Mouse (Mus musculus) adrenal gland (tissue): ENCODE measurements around the gene Zfp790.

Experiments used
- intact Hi-C: fragments of 180-260 bp; cut with DNase I; formaldehyde crosslinking; loops from one replicate; pipeline ENCODE4 v1.15.1; 2025
- long read RNA-seq, 2 experiments: library from polyadenylated mRNA; unstranded; transcript quantifications; one replicate each; pipeline ENCODE4 v2.0.0; 2020; ENCODE audit warnings: borderline replicate concordance in 1 of 2; ENCODE audit not compliant: insufficient replicate concordance in 1 of 2

Zfp790 gene
- long read RNA-seq, experiment 1, partial matches to known transcripts = 0 of 5 reads
- long read RNA-seq, experiment 1, other reads (novel, unspliced or antisense) = 2 of 5 reads
- long read RNA-seq, experiment 2, transcript Zfp790-201 (5 exons, 3,376 nt) = major isoform, 7 of 8 reads
- long read RNA-seq, experiment 2, partial matches to known transcripts = 0 of 8 reads
- long read RNA-seq, experiment 2, other reads (novel, unspliced or antisense) = 1 of 8 reads

GRCm38 (mm10) chr7:29815910-29816429, at the start of gene Zfp790:
Gene Zfp790, plus strand, starts transcription at chr7:29816114.
- intact Hi-C loops = loop anchor here (5.0 kb wide), 2 partner anchors 36 to 49 kb away; partner anchors contain the start of genes Zfp84 and Zfp940

GRCm38 (mm10) chr7:29767058-29767686, 48.7 kb upstream of the Zfp790 start:
- intact Hi-C loops = loop anchor here (5.0 kb wide), 1 partner anchor 50 kb away; the partner anchor contains the start of gene Zfp790

GRCm38 (mm10) chr7:29768090-29768900, 47.6 kb upstream of the Zfp790 start, which contains the start of gene Zfp84:
Gene Zfp84, plus strand, starts transcription at chr7:29768552.
- intact Hi-C loops = loop anchor here (5.0 kb wide), 1 partner anchor 49 kb away; the partner anchor contains the start of gene Zfp790

- intact Hi-C loops = loop anchor here (5.0 kb wide), 1 partner anchor 48 kb away; the partner anchor contains the start of gene Zfp790
These were observed 46.9 kb upstream of the Zfp790 start for GRCm38 (mm10) chr7:29768980-29769379.

- intact Hi-C loops = no loop called here
These were observed 42.4 kb upstream of the Zfp790 start for GRCm38 (mm10) chr7:29773503-29773902.

- intact Hi-C loops = no loop called here
These were observed 41.5 kb upstream of the Zfp790 start for GRCm38 (mm10) chr7:29774371-29774770.

- intact Hi-C loops = no loop called here
These were observed 39.3 kb upstream of the Zfp790 start for GRCm38 (mm10) chr7:29776568-29776967.

- intact Hi-C loops = no loop called here
These were observed 38.5 kb upstream of the Zfp790 start for GRCm38 (mm10) chr7:29777372-29777771.

GRCm38 (mm10) chr7:29783871-29784551, 31.9 kb upstream of the Zfp790 start, which contains the start of gene Zfp30:
Gene Zfp30, plus strand, starts transcription at chr7:29783998.
- intact Hi-C loops = no loop called here

GRCm38 (mm10) chr7:29785023-29785422, 30.9 kb upstream of the Zfp790 start:
- intact Hi-C loops = no loop called here

- intact Hi-C loops = no loop called here
These were observed 30.0 kb upstream of the Zfp790 start for GRCm38 (mm10) chr7:29785888-29786287.

- intact Hi-C loops = no loop called here
These were observed 23.0 kb upstream of the Zfp790 start for GRCm38 (mm10) chr7:29792906-29793305.

- intact Hi-C loops = no loop called here
These were observed 8.9 kb upstream of the Zfp790 start for GRCm38 (mm10) chr7:29807046-29807445.

- intact Hi-C loops = no loop called here
These were observed 3.7 kb upstream of the Zfp790 start for GRCm38 (mm10) chr7:29812244-29812643.

GRCm38 (mm10) chr7:29814381-29814780, 1.5 kb upstream of the Zfp790 start:
- intact Hi-C loops = no loop called here

GRCm38 (mm10) chr7:29815061-29815784, 691 bp upstream of the Zfp790 start:
- intact Hi-C loops = loop anchor here (5.0 kb wide), 2 partner anchors 37 to 48 kb away; partner anchors contain the start of genes Zfp84 and Zfp940

- intact Hi-C loops = loop anchor here (5.0 kb wide), 2 partner anchors 34 to 51 kb away; partner anchors contain the start of genes Zfp84 and Zfp940
These were observed 2.8 kb downstream of the Zfp790 start for GRCm38 (mm10) chr7:29818619-29819254.

GRCm38 (mm10) chr7:29828001-29828400, 12.1 kb downstream of the Zfp790 start:
- intact Hi-C loops = no loop called here

GRCm38 (mm10) chr7:29829804-29830203, 13.9 kb downstream of the Zfp790 start:
- intact Hi-C loops = no loop called here
